Mouse (Mus musculus): Measurements from ENCODE around the gene Hpcal4.

Gene Hpcal4

DNA sequence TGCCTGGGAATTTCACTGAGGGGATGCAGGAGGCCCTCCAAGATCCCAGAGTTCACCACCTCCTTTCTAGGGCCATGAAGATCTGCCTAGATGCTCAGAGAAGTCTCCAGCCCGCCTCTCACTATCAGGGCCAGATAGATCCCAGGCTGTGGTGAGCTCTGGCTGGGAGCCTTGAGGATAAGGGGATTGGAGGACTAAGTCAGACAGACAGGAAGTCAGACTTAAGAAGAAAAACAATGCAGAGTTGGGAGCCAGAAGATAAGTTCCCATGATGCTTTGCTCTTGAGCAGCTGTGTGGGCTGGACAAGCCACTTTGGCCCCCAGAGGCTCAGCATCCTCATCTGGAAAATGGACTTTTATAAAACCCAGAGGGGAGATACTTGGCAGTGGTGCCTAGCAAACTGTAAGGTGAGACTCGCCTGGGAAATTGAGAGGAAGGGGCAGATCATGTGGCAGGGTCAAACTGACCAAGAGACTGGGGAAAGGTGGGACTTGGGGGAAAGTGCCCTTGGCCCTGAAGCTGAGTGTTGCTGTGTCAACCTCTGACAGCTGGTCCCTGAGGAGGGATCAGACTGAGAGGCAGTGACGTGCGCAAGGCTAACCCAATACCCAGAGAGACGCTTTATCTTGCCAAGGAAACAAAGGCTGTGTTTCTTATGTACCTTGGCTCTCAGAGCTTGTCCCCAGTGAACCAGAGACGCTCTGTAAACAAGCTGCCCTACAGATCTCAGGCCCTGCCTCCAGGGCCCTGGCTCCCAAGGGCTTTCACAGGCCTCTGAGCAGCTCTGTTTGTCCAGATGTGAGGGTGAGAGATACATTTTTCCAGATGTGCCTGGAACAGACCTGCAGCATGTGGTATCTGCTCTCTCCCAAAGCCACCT, 54.6 kb downstream of the Hpcal4 start:
- no peak for DNase-seq (ENCODE audit: low spot score in 2 of 2)

DNA sequence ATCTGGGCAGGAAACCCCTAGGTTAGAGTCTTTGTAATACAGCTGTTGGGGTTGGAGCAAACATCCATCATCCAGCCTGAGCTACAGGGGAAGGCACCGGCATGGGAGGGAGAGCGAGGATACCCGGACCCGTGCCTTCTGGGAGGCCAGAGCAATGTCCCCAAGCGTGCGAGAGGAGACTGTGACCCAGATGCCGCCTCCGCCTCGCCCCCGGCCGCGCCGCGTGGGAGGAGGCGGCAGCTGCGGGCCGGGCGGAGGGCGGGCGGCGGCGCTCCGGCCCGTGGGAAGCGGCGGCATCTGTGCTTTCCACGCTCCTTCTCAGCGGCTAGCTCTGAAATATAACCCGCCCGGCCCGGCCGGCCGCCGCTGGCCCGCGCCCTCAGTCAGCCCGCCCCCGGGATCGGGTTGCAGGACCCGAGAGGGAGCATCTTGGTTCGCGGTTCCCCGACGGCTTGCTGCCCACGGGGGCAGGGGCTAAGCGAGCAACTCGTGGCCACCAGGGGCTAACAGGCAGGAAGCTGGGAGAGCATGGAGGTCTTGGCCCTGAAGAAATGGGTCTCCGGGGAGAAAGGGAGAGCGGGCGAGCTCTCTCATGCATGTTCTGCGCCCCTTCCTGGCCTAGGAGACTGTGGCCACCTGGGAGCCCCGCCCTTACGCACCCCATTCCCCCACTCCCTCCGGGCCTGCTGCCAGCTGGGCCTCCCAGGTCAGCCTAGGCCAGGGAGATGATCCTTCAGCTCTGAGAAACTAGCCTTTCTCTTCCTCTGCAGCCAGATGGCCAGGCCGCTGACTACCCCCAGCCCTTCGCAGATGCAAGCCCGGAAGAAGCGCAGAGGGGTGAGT, 56.6 kb downstream of the Hpcal4 start:
- DNase-seq (ENCODE audit: low spot score in 2 of 2): no peak

All from frontal cortex, postnatal 25 days (tissue).